Mouse (Mus musculus) cerebellum, adult 8-10 months (tissue): ENCODE results near the gene Zdhhc14.

Experiments
- DNase-seq: peaks from one replicate; pipeline ENCODE4 v3.0.0; 2022

The Zdhhc14 gene

GRCm38 (mm10) chr17:5747539-5748500 lies 255.5 kb downstream of the Zdhhc14 start:
- DNase-seq, result no peak

GRCm38 (mm10) chr17:5748501-5748894 lies 256.1 kb downstream of the Zdhhc14 start:
- peak; percentile 57 for DNase-seq

- DNase-seq, result no peak
Measured at GRCm38 (mm10) chr17:5750278-5750677, 257.9 kb downstream of the Zdhhc14 start.

GRCm38 (mm10) chr17:5751066-5751465 lies 258.7 kb downstream of the Zdhhc14 start:
- DNase-seq, result peak; percentile 65

- DNase-seq, result no peak
Measured at GRCm38 (mm10) chr17:5752322-5752715, 260.0 kb downstream of the Zdhhc14 start.

- DNase-seq, result peak; percentile 90
Measured at GRCm38 (mm10) chr17:5752716-5753585, 260.6 kb downstream of the Zdhhc14 start.

GRCm38 (mm10) chr17:5755489-5755888 lies 263.1 kb downstream of the Zdhhc14 start:
- DNase-seq, result no peak

GRCm38 (mm10) chr17:5756065-5756464 lies 263.7 kb downstream of the Zdhhc14 start:
- DNase-seq, result no peak

GRCm38 (mm10) chr17:5756855-5757254 lies 264.5 kb downstream of the Zdhhc14 start:
- DNase-seq, result no peak

- DNase-seq, result no peak
Measured at GRCm38 (mm10) chr17:5763768-5764167, 271.4 kb downstream of the Zdhhc14 start.

GRCm38 (mm10) chr17:5764270-5764669 lies 271.9 kb downstream of the Zdhhc14 start:
- no peak for DNase-seq

- no peak for DNase-seq
Measured at GRCm38 (mm10) chr17:5765746-5766145, 273.4 kb downstream of the Zdhhc14 start.

- no peak for DNase-seq
Measured at GRCm38 (mm10) chr17:5768164-5768705, 275.9 kb downstream of the Zdhhc14 start.

- no peak for DNase-seq
Measured at GRCm38 (mm10) chr17:5768810-5769520, 276.6 kb downstream of the Zdhhc14 start.

GRCm38 (mm10) chr17:5769776-5770175 lies 277.4 kb downstream of the Zdhhc14 start:
- no peak for DNase-seq

- no peak for DNase-seq
Measured at GRCm38 (mm10) chr17:5770265-5771249, 278.2 kb downstream of the Zdhhc14 start.

GRCm38 (mm10) chr17:5780213-5780975 lies 288.0 kb downstream of the Zdhhc14 start:
- no peak for DNase-seq

- DNase-seq, result no peak
Measured at GRCm38 (mm10) chr17:5785238-5785637, 292.9 kb downstream of the Zdhhc14 start.

- DNase-seq, result no peak
Measured at GRCm38 (mm10) chr17:5792164-5792791, 299.9 kb downstream of the Zdhhc14 start.

GRCm38 (mm10) chr17:5793593-5793992 lies 301.2 kb downstream of the Zdhhc14 start:
- DNase-seq, result no peak
